Mouse (Mus musculus): ENCODE data around the gene Atp4a. TPM values are rescaled to one million over a fixed set of nuclear protein-coding genes. Genes with fewer than 3 reads are reported as not detected.

Gene Atp4a
- polyA plus RNA-seq, 1 experiment from 2014 or later, result 0.84 TPM

- Histone ChIP-seq H3K27me3 (replicated peaks; ENCODE audit: control insufficient read depth, insufficient read depth, low read length) (no peaks in the 10 kb centered on the region), H3K4me2 (ENCODE audit: low read length) (no peak overlapping the region), H3K4me3 (ENCODE audit: low read depth, low read length) (no peak overlapping the region), H3K36me3 (ENCODE audit: control insufficient read depth, insufficient read depth, low read length) (no peaks in the 10 kb centered on the region), H3K9ac (ENCODE audit: low read length) (no peak overlapping the region), H3K9me3 (replicated peaks; ENCODE audit: control insufficient read depth, low read length) (0 out of 2 replicates have a peak, but pooled peaks cover 3% of the 10 kb centered on the region), H3K27ac (ENCODE audit: low read depth, low read length) (no peak overlapping the region), H3K4me1 (ENCODE audit: control insufficient read depth, insufficient read depth, low read length) (no peaks in the 10 kb centered on the region)
- DNase-seq (ENCODE audit: low spot score) (no peak), ATAC-seq (no peak)
- WGBS, result 80% methylated on average over 4 of the region's 4 CpGs
These were observed 54.4 kb downstream of the Atp4a start for GRCm38 (mm10) chr7:30766408-30766807.

DNA sequence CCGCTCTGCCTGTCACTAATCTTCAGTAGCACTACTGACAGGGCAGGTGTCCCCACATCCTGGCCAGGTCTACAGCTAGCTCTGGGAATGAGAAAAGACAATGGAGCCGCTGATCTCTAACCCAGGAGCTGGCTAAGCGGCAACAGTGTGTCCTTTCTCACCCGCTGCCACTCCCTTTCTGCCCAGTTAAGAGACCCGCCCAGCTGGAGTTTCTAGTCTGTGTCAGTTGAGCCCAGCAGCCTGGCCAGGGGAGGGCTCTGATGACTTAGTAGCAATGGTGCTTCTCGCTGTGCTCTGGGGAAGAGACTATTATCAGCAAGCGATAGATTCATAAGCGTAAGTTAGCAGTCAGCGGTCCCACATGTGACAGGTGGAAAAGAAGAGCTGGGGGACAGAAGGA lies 57.2 kb downstream of the Atp4a start:
- Histone ChIP-seq H3K9me3 (replicated peaks; ENCODE audit: control insufficient read depth, low read length) (0 out of 2 replicates have a peak, but pooled peaks cover 4% of the 10 kb centered on the region), H3K27ac (ENCODE audit: low read depth, low read length) (no peak overlapping the region), H3K9ac (ENCODE audit: low read length) (no peak overlapping the region), H3K27me3 (replicated peaks; ENCODE audit: control insufficient read depth, insufficient read depth, low read length) (no peaks in the 10 kb centered on the region), H3K36me3 (ENCODE audit: control insufficient read depth, insufficient read depth, low read length) (no peaks in the 10 kb centered on the region), H3K4me1 (ENCODE audit: control insufficient read depth, insufficient read depth, low read length) (no peaks in the 10 kb centered on the region), H3K4me3 (ENCODE audit: low read depth, low read length) (no peak overlapping the region), H3K4me2 (ENCODE audit: low read length) (no peak overlapping the region)
- no peak for DNase-seq (ENCODE audit: low spot score)
- 28% methylated on average over 9 of the region's 9 CpGs for WGBS
- ATAC-seq, result no peak

Other genes starting within 250 kb of the Atp4a start
- gene Prodh2, start 218.6 kb upstream of the Atp4a start, polyA plus RNA-seq (2014; fragmentation: Nextera tagmentation; extraction: Ambion mirVana), result not detected in 2 replicates
- 63.5 and 98.4 TPM in 2 replicates for gene Arhgap33, start 177.1 kb upstream of the Atp4a start, polyA plus RNA-seq (2014; fragmentation: Nextera tagmentation; extraction: Ambion mirVana)
- 8.6 and 10.1 TPM in 2 replicates for gene Hspb6, start 160.0 kb upstream of the Atp4a start, polyA plus RNA-seq (2014; fragmentation: Nextera tagmentation; extraction: Ambion mirVana)
- 6.2 and 7.1 TPM in 2 replicates for gene Proser3, start 159.9 kb upstream of the Atp4a start, polyA plus RNA-seq (2014; fragmentation: Nextera tagmentation; extraction: Ambion mirVana)
- gene Lin37, start 152.4 kb upstream of the Atp4a start, polyA plus RNA-seq (2014; fragmentation: Nextera tagmentation; extraction: Ambion mirVana), result 47.6 and 59.0 TPM in 2 replicates
- 132 and 135 TPM in 2 replicates for gene U2af1l4, start 148.9 kb upstream of the Atp4a start, polyA plus RNA-seq (2014; fragmentation: Nextera tagmentation; extraction: Ambion mirVana)
- 7.0 and 10.7 TPM in 2 replicates for gene Gm49396, start 148.9 kb upstream of the Atp4a start, polyA plus RNA-seq (2014; fragmentation: Nextera tagmentation; extraction: Ambion mirVana)
- gene Psenen, start 148.6 kb upstream of the Atp4a start, polyA plus RNA-seq (2014; fragmentation: Nextera tagmentation; extraction: Ambion mirVana), result 121 and 143 TPM in 2 replicates
- 1.7 and 6.4 TPM in 2 replicates for gene Igflr1, start 146.8 kb upstream of the Atp4a start, polyA plus RNA-seq (2014; fragmentation: Nextera tagmentation; extraction: Ambion mirVana)
- 8.7 and 9.6 TPM in 2 replicates for gene Kmt2b, start 123.5 kb upstream of the Atp4a start, polyA plus RNA-seq (2014; fragmentation: Nextera tagmentation; extraction: Ambion mirVana)
- gene Zbtb32, start 113.3 kb upstream of the Atp4a start, polyA plus RNA-seq (2014; fragmentation: Nextera tagmentation; extraction: Ambion mirVana), result 0.12 and 0.34 TPM in 2 replicates
- gene Upk1a, start 99.4 kb upstream of the Atp4a start, polyA plus RNA-seq (2014; fragmentation: Nextera tagmentation; extraction: Ambion mirVana), result 0.20 and 0.25 TPM in 2 replicates
- gene Cox6b1, start 86.1 kb upstream of the Atp4a start, polyA plus RNA-seq (2014; fragmentation: Nextera tagmentation; extraction: Ambion mirVana), result 909 and 1,141 TPM in 2 replicates
- gene Etv2, start 76.4 kb upstream of the Atp4a start, polyA plus RNA-seq (2014; fragmentation: Nextera tagmentation; extraction: Ambion mirVana), result not detected in 2 replicates
- gene Rbm42, start 61.9 kb upstream of the Atp4a start, polyA plus RNA-seq (2014; fragmentation: Nextera tagmentation; extraction: Ambion mirVana), result 120 and 133 TPM in 2 replicates
- 32.9 and 35.8 TPM in 2 replicates for gene Haus5, start 47.2 kb upstream of the Atp4a start, polyA plus RNA-seq (2014; fragmentation: Nextera tagmentation; extraction: Ambion mirVana)
- gene Pmis2, start 40.6 kb upstream of the Atp4a start, polyA plus RNA-seq (2014; fragmentation: Nextera tagmentation; extraction: Ambion mirVana), result not detected in 2 replicates
- gene 2200002J24Rik, start 13.3 kb upstream of the Atp4a start, polyA plus RNA-seq (2014; fragmentation: Nextera tagmentation; extraction: Ambion mirVana), result not detected in 2 replicates
- 228 and 286 TPM in 2 replicates for gene Tmem147, start 17.3 kb downstream of the Atp4a start, polyA plus RNA-seq (2014; fragmentation: Nextera tagmentation; extraction: Ambion mirVana)
- 0.57 and 0.59 TPM in 2 replicates for gene Gapdhs, start 31.5 kb downstream of the Atp4a start, polyA plus RNA-seq (2014; fragmentation: Nextera tagmentation; extraction: Ambion mirVana)
- 1.3 and 2.0 TPM in 2 replicates for gene Sbsn, start 39.3 kb downstream of the Atp4a start, polyA plus RNA-seq (2014; fragmentation: Nextera tagmentation; extraction: Ambion mirVana)
- 0.74 and 0.88 TPM in 2 replicates for gene Dmkn, start 51.5 kb downstream of the Atp4a start, polyA plus RNA-seq (2014; fragmentation: Nextera tagmentation; extraction: Ambion mirVana)
- gene Krtdap, start 75.7 kb downstream of the Atp4a start, polyA plus RNA-seq (2014; fragmentation: Nextera tagmentation; extraction: Ambion mirVana), result 1.1 TPM in 1 of 2 replicates, not detected in the other
- 0.11 and 0.46 TPM in 2 replicates for gene Ffar2, start 111.6 kb downstream of the Atp4a start, polyA plus RNA-seq (2014; fragmentation: Nextera tagmentation; extraction: Ambion mirVana)
- not detected in 2 replicates for gene Ffar3, start 144.0 kb downstream of the Atp4a start, polyA plus RNA-seq (2014; fragmentation: Nextera tagmentation; extraction: Ambion mirVana)
- not detected in 2 replicates for gene Ffar1, start 149.4 kb downstream of the Atp4a start, polyA plus RNA-seq (2014; fragmentation: Nextera tagmentation; extraction: Ambion mirVana)
- gene Cd22, start 168.1 kb downstream of the Atp4a start, polyA plus RNA-seq (2014; fragmentation: Nextera tagmentation; extraction: Ambion mirVana), result not detected in 2 replicates
- gene Mag, start 202.7 kb downstream of the Atp4a start, polyA plus RNA-seq (2014; fragmentation: Nextera tagmentation; extraction: Ambion mirVana), result 1.0 and 1.7 TPM in 2 replicates
- gene Hamp2, start 212.5 kb downstream of the Atp4a start, polyA plus RNA-seq (2014; fragmentation: Nextera tagmentation; extraction: Ambion mirVana), result not detected in 2 replicates
- gene Hamp, start 231.8 kb downstream of the Atp4a start, polyA plus RNA-seq (2014; fragmentation: Nextera tagmentation; extraction: Ambion mirVana), result not detected in 2 replicates
- gene Usf2, start 244.6 kb downstream of the Atp4a start, polyA plus RNA-seq (2014; fragmentation: Nextera tagmentation; extraction: Ambion mirVana), result 20.3 and 25.0 TPM in 2 replicates